Mouse (Mus musculus) adrenal gland, postnatal 25 days (tissue): Measurements from ENCODE around the gene Trmt1. TPM values are rescaled to one million over a fixed set of nuclear protein-coding genes. Genes with fewer than 3 reads are reported as not detected.
A peak's percentile ranks its signal among the peaks of the same experiment; 100 is the strongest.
"Not testable (repeated sequence)": the region's sequence is repeated elsewhere in the genome, so short reads cannot be mapped to it uniquely, and the experiment has no call there.

Experiments
- DNase-seq: peaks from one replicate; pipeline ENCODE4 v3.0.0; 2021; ENCODE audit warnings: mixed read lengths
- total RNA-seq: library from RNA; stranded (reverse); gene quantifications from 2 replicates; pipeline ENCODE4 v1.2.3, GENCODE M21; 2021

Trmt1 gene
- total RNA-seq, 1 experiment from 2014 or later = 83.9 TPM

DNA sequence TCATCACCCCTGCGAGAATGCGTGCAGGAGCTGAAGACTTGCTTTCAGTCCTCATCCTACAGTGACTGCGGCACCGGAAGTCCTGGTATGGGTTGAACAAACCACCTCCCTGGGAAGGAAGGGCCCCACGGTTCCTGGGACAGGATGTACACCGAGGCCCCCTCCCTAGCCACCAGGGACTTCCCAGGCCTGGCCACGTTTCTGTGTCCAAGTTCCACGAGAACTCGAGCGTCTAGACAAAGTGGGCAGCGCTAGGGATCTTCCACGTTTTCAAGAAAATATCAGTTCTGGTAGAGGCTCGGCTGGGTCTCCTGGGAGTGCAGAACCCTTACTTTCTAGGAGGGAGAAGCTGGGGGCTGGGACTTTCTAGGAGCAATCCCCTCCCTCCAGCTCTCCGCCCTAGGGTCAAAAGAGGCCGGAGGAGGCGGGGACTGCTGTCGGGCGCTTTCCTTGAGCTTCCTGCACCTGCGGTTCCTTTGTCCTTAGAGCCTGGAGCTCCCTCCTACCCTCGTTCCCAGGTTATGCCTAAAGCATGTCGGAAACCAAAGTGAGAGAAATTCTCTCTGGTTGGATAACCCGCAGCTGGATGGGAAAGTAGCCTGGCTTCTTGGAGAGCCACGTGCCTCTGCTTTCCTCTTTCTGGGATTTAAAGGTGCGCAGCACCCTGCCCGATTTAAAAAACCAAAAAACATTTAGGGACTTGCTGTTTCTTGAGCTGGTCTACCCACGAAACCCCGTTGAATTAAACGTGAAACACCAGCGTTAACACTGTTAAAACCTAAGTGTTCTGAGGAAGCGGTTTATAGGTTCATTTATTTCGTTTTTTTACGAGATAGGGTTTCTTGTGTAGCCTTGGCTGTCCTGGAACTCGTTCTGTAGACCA, 25.9 kb upstream of the Trmt1 start:
- peak; percentile 54 for DNase-seq

DNA sequence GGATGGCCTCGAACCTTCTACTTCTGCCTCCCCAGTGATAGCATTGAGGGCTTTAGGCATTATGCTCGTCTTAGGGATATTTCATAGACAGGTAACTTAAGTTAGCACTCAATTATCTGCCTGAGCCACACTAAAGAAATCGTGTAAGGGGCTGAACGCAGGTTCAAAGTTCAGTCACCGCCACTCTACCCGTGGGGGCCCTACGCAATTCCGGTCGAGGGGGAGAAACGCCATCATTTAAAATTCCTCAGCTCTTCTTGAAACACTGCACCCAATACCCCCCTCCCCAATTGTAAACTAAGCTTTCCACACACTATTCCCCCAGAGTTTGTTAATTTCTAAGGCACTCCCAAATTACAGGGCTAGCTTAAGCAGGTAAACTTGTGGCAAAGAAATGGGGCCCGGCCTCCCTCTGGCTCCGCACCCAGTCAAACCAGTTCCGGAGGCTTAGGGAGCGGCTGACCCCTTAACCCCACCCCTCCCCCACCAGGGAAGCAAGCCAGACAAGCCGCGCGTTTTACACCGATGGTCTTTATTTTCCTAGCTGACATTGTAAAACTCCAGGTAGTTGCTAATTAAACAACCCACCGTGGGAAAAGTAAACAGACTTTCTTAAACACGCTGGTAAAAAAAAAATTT, 25.2 kb upstream of the Trmt1 start:
- peak; percentile 52 for DNase-seq

DNA sequence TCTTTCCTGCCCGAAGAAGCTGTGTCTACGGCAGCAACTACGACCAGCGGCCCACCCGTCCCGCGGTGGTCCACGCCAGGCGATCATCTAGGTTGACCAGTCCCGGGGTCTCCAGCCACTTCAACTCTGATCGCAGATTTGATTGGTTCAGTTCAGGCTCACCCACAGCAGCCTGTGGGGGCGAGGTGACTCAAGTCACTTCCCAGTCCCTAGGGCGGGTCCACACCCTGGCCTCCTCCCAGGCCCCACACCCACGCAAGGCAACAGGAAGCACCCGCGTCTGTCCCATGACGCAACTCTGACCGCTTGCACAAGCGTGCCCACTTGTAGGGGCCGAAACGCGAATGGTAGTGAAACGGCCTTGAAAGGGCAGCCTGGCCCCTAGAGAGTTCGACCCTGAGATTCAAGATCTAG, 24.6 kb upstream of the Trmt1 start:
- peak; percentile 91 for DNase-seq

DNA sequence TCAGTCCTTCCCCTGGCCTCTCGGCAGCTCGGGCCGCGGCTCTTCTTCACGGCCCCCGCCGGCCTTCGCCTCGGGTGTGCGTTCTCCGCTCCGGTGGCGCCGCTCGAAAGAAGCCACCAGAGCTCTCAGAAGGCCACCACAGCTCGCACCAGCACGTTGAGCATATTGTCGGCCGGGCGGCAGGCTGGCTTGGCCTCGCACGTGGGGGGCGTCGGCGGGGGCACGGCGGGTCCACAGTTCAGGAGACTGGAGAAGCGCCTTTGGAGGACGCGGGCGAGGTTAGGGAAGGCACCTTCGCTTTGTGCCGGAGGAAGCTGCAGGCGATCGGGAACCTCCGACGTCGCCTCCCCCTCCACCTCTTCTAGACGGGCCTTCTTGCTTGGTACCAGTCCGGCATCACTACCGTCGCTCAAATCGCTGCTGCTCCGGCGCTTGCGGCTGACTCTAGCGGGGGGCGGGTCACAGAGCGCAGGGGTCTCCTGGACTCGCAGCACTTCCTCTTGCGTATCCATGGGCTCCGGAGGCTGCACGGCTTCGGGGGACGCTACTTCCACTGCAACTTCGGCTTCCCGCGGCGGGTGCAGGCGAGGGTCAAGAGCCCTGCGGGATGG, 24.0 kb upstream of the Trmt1 start:
- DNase-seq = peak; percentile 43

DNA sequence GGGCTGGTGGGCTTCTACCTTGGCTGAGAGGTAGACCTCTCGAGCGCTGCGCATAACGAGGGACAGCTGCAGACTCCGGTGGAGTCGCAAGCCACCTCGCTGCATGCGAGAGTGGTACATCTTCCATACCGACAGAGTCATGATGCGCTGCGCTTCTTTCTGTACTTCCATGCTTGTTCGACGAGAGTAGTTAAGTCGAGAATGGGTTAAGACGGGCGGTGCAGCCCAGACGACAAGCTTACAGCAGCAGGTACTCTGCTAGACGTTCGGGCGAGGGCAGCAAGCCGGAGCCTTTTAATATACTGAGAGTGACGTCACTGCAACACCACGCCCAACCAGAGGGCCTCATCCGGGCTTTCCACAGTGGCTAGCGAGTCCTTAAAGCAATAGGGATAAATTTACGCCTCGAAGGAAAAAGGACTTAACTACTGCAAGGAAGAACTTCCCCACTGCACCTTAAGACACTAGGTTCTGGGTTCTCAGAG, 23.5 kb upstream of the Trmt1 start, which contains the start of gene Ier2:
TSS of gene Ier2 (minus strand) at position 272 of the 485 bp plus-strand sequence.
- peak; percentile 93 for DNase-seq

DNA sequence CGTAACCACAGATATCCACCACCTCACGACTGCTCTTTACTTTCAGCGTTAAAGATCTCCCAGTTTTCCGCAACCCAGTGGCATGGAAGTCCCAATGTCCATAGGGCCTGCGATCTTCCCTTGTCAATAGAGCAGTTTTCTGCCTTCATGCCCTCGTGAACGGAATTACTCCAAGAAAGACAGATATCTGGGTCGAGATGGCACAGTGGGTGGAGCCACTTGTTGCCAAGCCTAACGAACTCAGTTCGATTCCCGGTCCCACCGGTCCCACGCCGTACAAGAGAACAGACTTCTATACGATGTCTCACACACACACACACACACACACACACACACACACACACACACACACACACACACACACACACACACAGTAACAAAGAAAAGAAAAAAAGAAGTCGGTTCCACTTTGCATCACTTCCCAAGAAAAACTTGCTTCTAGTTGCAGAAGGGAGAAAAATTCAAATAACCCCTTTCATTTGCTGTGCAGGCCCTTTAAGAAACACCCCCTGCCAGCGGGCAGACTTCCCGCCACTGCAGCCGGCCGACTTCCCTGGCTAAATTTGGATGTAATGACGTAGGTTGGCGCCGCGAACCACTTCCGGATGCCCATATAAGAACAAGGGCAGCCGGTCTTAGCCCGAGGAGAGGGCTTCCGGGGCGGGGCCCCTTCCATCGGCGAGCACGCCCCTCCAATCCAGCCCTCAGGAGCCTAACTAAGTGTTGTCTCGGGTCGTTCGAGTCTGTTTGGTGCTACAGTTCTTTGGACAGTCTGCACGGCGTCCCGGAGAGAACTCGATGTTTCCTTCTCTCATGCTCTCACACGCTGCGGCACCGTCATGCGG, 22.4 kb upstream of the Trmt1 start:
- DNase-seq = peak; percentile 94

DNA sequence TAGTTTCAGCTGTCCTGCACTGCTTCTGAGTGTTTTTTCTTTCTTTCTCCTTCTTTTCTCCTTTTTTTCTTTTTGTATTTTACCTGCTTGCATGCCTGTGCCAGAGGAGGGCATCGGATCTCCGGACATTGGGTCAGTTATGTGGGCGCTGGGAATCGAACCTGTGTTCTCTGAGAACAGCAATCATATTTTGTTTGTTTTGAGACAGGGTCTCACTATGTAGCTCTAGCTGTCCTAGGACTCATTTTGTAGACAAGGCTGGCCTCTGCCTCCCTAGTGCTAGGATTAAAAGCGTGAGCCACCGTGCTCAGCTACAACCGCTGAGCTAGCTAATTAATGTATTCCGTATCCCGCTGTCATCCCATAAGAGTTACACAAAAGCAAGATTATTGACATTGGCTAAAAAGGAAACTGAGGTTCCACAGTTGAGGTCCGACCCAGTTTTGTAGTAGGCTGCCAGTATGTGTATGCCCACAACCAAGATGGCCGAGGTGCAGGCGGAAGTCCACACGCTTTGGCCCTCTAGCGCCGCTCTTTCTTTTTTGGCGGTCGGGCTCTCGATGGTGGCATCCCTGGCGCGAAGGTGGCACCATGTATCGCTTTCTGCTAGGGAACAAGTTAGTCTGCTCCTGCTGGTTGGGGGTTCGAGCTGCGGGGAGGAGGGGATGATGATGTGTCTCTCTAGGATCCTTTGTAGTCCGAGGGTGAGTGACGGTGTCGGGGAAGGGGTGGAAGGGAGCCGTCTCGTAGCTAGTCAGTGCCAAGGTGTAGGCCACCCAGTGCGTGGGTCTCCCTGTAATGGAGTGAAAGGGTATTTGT, 21.3 kb upstream of the Trmt1 start:
- peak; percentile 77 for DNase-seq

DNA sequence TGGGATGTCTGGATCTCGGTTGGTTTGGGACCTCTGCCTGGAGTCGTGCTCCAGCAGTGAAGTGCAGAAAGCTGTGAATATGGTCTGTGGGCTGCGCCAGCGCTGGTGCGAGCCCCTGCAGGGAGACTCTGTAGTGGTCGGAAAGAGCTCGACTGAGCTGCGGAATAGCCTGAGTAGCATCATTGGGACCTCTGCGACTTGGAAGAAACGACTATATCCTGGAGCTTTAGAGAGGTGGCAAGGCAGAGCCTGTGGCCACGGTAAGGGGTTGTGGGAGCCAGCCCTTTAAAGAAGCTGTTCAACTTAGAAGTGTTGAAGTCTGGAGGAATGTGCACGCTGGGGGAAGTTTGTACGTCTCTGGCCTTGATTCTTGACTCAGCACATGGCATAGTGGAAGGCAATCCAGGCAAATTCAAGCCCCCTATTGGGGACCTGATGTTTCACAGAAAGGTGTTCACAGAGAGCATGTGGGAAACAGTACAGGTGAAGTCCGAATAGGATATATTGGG, 20.7 kb upstream of the Trmt1 start:
- DNase-seq = peak; percentile 21

DNA sequence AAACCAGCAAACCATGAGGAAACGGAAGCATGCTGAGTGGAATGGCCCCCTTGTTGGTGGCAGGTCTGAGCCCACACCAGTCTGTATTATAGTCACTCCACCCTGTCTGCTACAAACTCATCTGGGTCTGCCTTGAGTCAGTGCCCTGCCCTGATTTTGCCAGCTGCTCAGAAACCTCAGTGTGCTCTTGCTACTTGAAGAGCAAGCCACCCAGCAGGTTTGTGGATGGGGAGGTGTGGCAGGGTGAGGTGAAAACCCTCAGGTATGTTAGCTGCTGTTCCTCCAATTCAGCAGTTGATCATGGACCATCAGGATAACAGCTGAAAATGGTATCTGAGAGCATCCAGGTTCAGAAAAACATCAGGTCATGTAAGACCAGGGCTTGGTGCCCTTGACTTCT, 18.0 kb upstream of the Trmt1 start:
- DNase-seq = no peak

DNA sequence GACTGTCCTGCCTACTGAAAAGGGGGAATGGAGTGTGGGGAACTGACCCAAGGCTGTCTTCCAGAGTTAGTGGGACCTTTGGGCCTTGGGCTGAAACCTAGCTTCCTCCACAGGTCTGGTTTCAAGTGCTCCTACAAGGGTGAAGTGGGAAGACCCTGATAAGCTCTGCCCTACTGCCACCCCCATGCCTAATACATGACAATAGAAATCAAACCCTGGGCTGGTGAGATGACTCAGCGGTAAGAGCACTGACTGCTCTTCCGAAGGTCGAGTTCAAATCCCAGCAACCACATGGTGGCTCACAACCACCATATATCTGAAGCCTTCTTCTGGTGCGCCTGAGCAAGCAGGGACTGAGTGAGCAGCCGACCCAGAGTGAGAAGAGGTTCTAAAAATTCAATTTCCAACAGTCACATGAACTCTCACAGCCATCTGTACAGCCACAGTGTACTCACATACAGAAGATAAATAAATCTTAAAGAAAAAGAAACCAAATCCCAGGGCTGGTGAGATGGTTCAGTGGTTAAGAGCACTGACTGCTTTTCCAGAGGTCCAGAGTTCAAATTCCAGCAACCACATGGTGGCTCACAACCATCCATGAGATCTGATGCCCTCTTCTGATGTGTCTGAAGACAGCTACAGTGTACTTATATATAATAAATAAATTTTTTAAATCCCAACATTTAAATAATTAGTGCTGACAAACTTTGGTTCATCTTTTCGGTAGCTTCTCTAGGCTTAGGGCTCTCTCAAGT, 17.2 kb upstream of the Trmt1 start:
- no peak for DNase-seq

DNA sequence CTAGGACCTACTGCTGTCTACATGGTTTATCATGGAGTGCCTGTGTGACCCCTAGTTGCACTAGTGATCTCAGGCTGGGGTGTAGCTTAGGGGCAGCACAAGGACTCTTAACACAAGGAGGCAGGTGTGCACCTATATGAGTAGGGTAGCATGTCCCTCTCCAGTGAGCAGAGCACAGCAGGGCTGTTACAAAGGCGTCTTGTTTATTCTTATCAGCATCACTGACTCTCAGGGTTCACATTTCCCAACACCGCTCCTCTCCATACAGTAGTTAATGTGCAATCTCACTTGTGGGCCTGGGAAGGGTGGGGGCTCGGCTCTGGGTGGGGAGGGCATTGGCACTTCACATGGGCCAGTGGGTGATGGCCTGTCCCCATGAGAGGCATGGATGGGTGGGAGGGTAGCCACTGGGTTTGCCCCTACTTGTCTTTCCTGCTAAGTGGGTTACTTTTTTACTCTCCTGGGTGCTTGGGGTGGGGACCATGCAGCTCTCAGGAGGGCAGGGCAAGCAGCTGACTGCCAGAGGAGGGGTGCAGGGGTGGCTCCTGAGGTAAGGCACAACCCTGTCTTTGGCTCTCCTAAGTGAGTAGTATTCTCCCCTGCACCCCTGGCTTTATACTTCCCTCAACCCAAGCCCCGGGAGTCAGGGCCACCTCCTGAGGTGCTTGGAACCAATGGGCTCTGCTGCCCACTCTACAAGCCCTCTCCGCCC, 15.7 kb upstream of the Trmt1 start:
- DNase-seq = not testable (repeated sequence)

DNA sequence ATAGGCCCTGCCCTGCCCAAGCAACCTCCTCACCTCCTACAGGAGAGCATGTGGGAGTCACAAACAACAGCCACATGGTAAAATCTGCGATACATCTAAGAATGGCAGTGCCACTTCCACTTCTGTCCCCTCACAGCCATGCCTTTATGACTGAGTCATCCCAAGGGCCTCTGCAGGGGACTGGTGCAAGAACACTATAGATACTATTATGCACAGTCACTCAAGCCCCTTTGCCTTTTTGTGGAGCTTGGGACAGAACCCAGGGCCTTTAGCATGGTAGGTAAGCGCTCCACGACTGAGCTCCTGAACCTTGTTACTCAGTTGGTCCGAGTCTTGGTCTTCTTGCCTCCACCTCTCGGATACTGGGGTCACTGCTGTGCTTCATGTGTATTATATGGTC, 8.8 kb upstream of the Trmt1 start:
- no peak for DNase-seq

DNA sequence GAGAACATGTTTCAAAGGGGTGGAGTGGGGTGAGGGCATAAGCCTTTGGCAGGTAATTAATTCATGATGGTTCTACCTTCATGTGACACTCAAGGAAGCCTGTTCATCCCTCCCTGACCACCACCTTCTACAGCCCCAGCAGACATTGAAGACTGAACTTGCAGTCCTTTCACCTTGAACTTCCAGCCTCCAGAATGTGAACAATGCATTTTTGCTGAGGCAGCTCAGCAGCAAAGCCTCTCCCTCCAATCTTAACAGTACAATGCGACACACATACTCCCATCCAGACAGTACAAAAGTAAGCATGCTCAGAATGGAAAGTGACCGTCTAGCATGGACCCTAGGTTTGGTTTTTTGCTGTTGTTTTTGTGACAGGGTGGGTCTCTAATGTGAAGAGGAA, 4.6 kb upstream of the Trmt1 start:
- DNase-seq = no peak

DNA sequence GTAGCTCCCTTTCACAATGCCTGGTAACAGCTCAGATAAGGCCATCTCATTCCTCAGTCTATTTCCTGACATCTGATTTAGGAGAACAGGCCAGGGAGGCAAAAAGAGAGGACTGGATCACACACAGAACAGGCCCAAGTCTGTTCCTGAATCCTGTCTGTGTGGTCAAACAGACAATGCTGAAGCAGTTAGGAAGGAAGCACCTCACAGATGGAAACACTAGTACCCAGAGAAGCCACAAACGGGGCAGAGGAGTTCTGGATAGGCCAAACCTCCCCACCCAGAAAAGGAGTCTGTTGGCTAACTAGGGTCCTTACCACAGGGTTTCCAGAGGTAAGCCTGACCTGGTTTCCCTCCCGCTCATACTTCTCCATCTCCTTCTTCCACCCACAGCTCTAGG, 3.9 kb upstream of the Trmt1 start:
- DNase-seq = no peak

DNA sequence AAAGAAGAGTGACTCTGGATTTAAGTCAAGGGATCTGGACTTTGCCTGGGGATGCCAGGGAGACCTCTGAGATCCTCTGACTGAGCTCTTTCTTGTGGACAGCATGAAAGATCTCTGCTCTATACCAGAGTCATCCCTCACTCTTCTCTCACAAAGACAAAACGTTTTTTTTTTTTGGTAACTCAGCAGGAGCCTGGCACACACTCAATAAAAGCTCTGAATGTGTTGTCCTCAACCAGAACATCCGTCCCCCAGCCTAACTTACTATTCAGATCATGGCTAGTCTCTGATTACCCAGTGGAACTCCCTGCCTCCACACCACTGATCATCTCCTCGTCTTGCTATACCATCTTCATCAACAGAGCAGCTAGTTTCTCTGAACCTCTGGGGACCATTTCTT, 1.6 kb upstream of the Trmt1 start:
- no peak for DNase-seq

DNA sequence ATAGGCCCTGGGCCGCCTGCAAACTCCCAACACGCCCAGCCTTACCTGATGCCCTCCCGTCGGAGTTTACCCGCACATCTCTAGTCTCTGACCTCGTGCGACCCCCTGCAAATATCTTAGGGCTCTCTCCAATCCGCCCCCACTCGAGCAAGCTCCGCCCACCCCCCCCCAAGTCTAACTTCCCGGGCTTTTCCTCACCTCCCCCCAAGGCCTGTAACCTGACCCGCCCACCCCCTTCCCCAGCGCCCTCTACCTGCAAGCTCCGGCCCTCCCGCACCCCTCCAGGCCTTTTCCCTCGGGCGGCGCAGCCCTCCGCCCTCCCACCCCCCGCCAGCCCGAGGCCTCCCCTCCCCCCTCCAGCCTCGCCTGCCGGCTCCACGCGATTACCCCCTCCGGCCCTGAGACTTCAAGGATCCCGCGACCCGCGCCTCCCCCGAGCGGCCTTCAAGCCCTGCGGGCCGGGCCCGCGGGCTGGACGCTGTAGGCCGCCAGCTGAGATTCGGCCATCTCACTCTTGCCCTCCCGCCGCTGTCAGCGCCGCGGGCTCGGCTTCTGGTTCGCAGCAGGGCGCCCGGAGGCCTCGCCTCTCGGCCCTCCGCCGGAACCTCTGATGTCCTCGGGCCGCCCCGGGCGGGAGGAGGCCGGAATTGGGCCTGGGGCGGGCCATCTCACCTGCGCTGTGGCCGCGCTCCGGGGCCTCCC, 1.0 kb downstream of the Trmt1 start:
- no peak for DNase-seq

DNA sequence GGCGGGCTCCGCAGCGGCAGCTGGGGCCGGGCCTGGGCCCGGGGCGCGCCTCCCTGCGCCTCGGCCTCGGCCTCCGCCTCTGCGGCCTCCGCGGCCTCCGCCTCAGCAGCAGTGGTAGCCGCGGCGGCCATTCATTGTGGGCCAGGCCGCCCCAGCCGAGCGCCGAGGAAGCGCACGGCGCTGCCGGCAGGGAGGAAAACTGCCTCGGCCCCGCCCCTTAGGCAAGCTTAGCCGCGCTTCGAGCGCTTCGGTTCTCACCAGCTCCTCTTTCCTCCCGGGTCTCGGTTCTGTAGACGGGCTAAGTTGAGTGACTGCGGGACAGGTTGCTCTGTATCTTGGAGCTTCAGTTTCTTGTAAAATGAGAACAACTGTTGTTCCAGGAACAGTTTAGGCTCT, 1.6 kb downstream of the Trmt1 start, which contains the start of gene Nacc1:
TSS of gene Nacc1 (minus strand) at position 158 of the 396 bp plus-strand sequence.
- peak; percentile 90 for DNase-seq

DNA sequence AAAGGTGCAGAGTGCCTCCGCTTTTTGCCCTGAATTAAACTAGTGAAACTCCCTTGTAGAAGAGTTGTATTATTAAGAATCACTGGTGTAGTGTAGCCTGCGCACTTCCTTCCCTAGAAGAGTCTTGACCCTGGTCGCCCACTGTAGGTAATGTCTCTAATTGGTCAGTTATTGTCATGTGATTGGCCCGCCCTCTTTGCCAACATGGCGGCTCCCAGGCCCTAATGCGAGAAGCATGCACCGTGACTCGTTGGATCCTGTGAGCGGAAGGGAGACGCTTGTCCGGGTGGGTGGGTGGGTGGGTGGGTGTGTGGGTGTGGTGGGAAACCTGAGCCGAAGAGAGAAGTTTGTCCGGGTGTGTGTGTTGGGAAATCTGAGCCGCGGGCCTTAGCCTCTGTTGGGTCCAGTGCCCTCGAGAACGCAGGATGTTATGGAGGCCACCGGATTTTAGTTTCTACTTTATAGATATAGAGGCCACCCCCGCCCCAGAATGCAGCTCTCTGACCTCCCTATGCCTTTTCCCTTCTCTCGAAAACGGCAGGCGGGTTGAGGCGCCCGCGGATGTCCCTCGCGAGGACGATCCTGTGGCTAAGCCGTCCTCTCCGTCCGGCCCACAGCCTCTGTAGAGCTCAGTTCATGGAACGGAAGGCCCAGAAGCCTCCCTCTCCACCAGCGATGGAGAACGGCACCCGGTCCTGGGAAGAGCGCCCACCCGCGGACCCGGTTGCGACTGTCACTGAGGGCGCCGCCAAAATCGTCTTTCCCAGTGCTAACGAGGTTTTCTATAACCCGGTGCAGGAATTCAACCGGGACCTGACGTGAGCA, 3.2 kb downstream of the Trmt1 start:
- DNase-seq = peak; percentile 82
